Mouse (Mus musculus): Measurements from ENCODE around the gene Kdr. TPM values are rescaled to one million over a fixed set of nuclear protein-coding genes. Genes with fewer than 3 reads are reported as not detected.

The Kdr gene
- polyA plus RNA-seq, 1 experiment from 2014 or later: 46.4 TPM

- Histone ChIP-seq H3K27ac (ENCODE audit: low read length) (no peak overlapping the region), H3K9me3 (ENCODE audit: low read length) (no peaks in the 10 kb centered on the region), H3K36me3 (ENCODE audit: insufficient read depth, low read length) (no peaks in the 10 kb centered on the region), H3K4me1 (ENCODE audit: insufficient read depth, low read depth, low read length) (no peaks in the 10 kb centered on the region), H3K27me3 (replicated peaks; ENCODE audit: insufficient read depth, low read length) (no peaks in the 10 kb centered on the region), H3K4me2 (replicated peaks; ENCODE audit: low read depth, low read length) (no peak overlapping the region), H3K4me3 (ENCODE audit: low read depth, low read length) (no peak overlapping the region), H3K9ac (replicated peaks; ENCODE audit: low read depth) (no peak overlapping the region)
- TF ChIP-seq CTCF (IDR thresholded peaks at IDR 0.05) (no peak), EP300 (IDR thresholded peaks at IDR 0.05) (no peak)
- no peak for DNase-seq (ENCODE audit: low spot score)
- 69% methylated on average over 3 of the region's 3 CpGs for WGBS
- ATAC-seq: no peak
Measured at GRCm38 (mm10) chr5:75954218-75954617, 24.0 kb downstream of the Kdr start.

- WGBS: 83% methylated on average over 8 of the region's 8 CpGs
- Histone ChIP-seq H3K4me2 (replicated peaks; ENCODE audit: low read depth, low read length) (no peak overlapping the region), H3K9ac (replicated peaks; ENCODE audit: low read depth) (no peak overlapping the region), H3K4me3 (ENCODE audit: low read depth, low read length) (no peak overlapping the region), H3K27ac (ENCODE audit: low read length) (no peak overlapping the region), H3K36me3 (ENCODE audit: insufficient read depth, low read length) (no peaks in the 10 kb centered on the region), H3K9me3 (ENCODE audit: low read length) (no peaks in the 10 kb centered on the region), H3K4me1 (ENCODE audit: insufficient read depth, low read depth, low read length) (no peaks in the 10 kb centered on the region), H3K27me3 (replicated peaks; ENCODE audit: insufficient read depth, low read length) (no peaks in the 10 kb centered on the region)
- DNase-seq (ENCODE audit: low spot score) (no peak), ATAC-seq (no peak)
- TF ChIP-seq EP300 (IDR thresholded peaks at IDR 0.05) (no peak), CTCF (IDR thresholded peaks at IDR 0.05) (no peak)
Measured at GRCm38 (mm10) chr5:75952131-75952795, 26.0 kb downstream of the Kdr start.

- Histone ChIP-seq H3K27ac (ENCODE audit: low read length) (no peak overlapping the region), H3K4me3 (ENCODE audit: low read depth, low read length) (no peak overlapping the region), H3K36me3 (ENCODE audit: insufficient read depth, low read length) (no peaks in the 10 kb centered on the region), H3K4me1 (ENCODE audit: insufficient read depth, low read depth, low read length) (no peaks in the 10 kb centered on the region), H3K9me3 (ENCODE audit: low read length) (no peaks in the 10 kb centered on the region), H3K27me3 (replicated peaks; ENCODE audit: insufficient read depth, low read length) (no peaks in the 10 kb centered on the region), H3K4me2 (replicated peaks; ENCODE audit: low read depth, low read length) (no peak overlapping the region), H3K9ac (replicated peaks; ENCODE audit: low read depth) (no peak overlapping the region)
- TF ChIP-seq EP300 (IDR thresholded peaks at IDR 0.05): no peak
- TF ChIP-seq CTCF (IDR thresholded peaks at IDR 0.05): no peak
- DNase-seq (ENCODE audit: low spot score) (no peak), ATAC-seq (no peak)
- 57% methylated on average over 2 of the region's 2 CpGs for WGBS
Measured at GRCm38 (mm10) chr5:75950866-75951265, 27.4 kb downstream of the Kdr start.

DNA sequence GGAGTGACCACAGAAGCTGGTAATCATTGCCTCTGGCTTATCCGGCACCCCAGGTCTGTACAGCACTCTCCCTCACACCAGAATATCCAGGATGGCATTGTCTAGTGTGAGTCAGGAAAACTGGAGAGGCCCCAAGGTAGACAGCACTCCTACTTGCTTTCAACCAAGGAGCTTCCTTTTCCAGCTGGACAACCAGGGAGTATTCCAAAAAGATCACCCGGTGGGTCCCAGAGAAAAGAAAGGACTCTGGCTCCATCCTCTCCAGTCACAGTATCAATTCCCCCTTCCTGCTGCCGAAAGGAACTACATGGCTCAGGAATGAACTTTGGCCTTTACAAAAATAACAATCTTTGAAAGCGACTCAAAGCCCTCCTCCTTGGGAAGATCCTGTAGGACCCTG is 32.9 kb downstream of the Kdr start:
- Histone ChIP-seq H3K9me3 (ENCODE audit: low read length) (no peaks in the 10 kb centered on the region), H3K4me1 (ENCODE audit: insufficient read depth, low read depth, low read length) (no peaks in the 10 kb centered on the region), H3K36me3 (ENCODE audit: insufficient read depth, low read length) (no peaks in the 10 kb centered on the region), H3K27me3 (replicated peaks; ENCODE audit: insufficient read depth, low read length) (no peaks in the 10 kb centered on the region), H3K27ac (ENCODE audit: low read length) (no peak overlapping the region), H3K4me3 (ENCODE audit: low read depth, low read length) (no peak overlapping the region), H3K9ac (replicated peaks; ENCODE audit: low read depth) (no peak overlapping the region), H3K4me2 (replicated peaks; ENCODE audit: low read depth, low read length) (no peak overlapping the region)
- TF ChIP-seq EP300 (IDR thresholded peaks at IDR 0.05) (no peak), CTCF (IDR thresholded peaks at IDR 0.05) (no peak)
- DNase-seq (ENCODE audit: low spot score) (no peak), ATAC-seq (no peak)
- WGBS: 44% methylated on average over 4 of the region's 4 CpGs

- H3K4me3 ChIP-seq (ENCODE audit: low read depth, low read length): no peak overlapping the region
- no peak overlapping the region for H3K4me2 ChIP-seq (replicated peaks; ENCODE audit: low read depth, low read length)
- no peak overlapping the region for H3K9ac ChIP-seq (replicated peaks; ENCODE audit: low read depth)
- 93% methylated on average over 6 of the region's 6 CpGs for WGBS
- no peaks in the 10 kb centered on the region for H3K9me3 ChIP-seq (ENCODE audit: low read length)
- no peaks in the 10 kb centered on the region for H3K27me3 ChIP-seq (replicated peaks; ENCODE audit: insufficient read depth, low read length)
- DNase-seq (ENCODE audit: low spot score) (no peak), ATAC-seq (no peak)
- TF ChIP-seq EP300 (IDR thresholded peaks at IDR 0.05): no peak
- no peak for TF ChIP-seq CTCF (IDR thresholded peaks at IDR 0.05)
- peaks cover 7% of the 10 kb centered on the region; the same call in 1 of the 2 replicates for H3K4me1 ChIP-seq (ENCODE audit: insufficient read depth, low read depth, low read length)
- H3K27ac ChIP-seq (ENCODE audit: low read length): no peak overlapping the region
- H3K36me3 ChIP-seq (ENCODE audit: insufficient read depth, low read length): no peaks in the 10 kb centered on the region
Measured at GRCm38 (mm10) chr5:75943301-75943700, 35.0 kb downstream of the Kdr start.

DNA sequence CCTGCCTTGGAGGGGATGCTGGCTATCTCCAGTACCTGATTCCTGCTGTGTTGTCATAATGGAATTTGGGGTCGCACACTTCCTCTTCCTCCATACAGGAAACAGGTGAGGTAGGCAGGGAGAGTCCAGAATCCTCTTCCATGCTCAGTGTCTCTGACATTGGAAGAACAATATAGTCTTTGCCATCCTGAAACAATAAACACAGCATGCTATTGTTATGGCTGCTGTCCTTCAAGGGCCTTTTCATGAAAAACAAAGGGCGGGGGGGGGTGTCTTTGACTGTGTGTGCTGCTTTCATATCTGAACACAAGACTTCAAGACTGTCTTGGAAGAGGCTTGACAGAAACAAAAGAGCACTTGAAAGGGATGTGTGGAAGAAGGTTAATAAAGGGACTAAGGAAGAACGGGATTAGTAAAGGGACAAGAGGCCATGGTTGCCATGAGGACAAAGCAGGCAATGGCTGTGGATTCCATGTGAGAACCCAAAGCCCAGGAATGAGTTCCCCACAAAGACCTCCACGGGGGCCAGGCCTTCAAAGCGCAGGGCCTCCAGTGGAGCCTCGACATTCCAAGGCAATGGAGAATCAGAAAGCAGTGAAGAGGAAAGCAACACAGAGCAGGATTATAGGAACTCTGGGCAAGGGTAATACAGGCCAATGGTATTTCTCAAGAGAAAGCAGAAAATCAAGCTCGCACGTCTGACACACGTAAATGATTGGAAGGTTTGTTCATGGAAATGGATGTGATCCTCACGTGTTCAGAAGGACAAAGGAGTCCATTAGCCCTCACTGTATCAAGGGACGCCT is 36.3 kb downstream of the Kdr start:
- Histone ChIP-seq H3K4me2 (replicated peaks; ENCODE audit: low read depth, low read length) (no peak overlapping the region), H3K9me3 (ENCODE audit: low read length) (no peaks in the 10 kb centered on the region), H3K9ac (replicated peaks; ENCODE audit: low read depth) (no peak overlapping the region), H3K4me1 (ENCODE audit: insufficient read depth, low read depth, low read length) (peaks cover 7% of the 10 kb centered on the region; the same call in 1 of the 2 replicates), H3K27me3 (replicated peaks; ENCODE audit: insufficient read depth, low read length) (no peaks in the 10 kb centered on the region), H3K27ac (ENCODE audit: low read length) (no peak overlapping the region), H3K4me3 (ENCODE audit: low read depth, low read length) (no peak overlapping the region), H3K36me3 (ENCODE audit: insufficient read depth, low read length) (no peaks in the 10 kb centered on the region)
- WGBS: 62% methylated on average over 11 of the region's 11 CpGs
- DNase-seq (ENCODE audit: low spot score): no peak
- peak; percentile 63 for ATAC-seq
- TF ChIP-seq EP300 (IDR thresholded peaks at IDR 0.05) (peak; percentile 43), CTCF (IDR thresholded peaks at IDR 0.05) (no peak)
